Mouse (Mus musculus) ES-E14 (cell line): ENCODE results near the gene Hoxb2. TPM values are rescaled to one million over a fixed set of nuclear protein-coding genes. Genes with fewer than 3 reads are reported as not detected.

Experiments
- DNase-seq: peaks from one replicate; pipeline ENCODE4 v3.0.0-alpha.2; 2013; ENCODE audit warnings: low read depth, low spot score
- H3K27ac ChIP-seq: 2 replicates; pipeline ENCODE4 v1.5.1; 2012; ENCODE audit warnings: low read depth, mild to moderate bottlenecking, low read length, moderate library complexity, mixed read lengths; ENCODE audit not compliant: poor library complexity, insufficient read depth, severe bottlenecking
- H3K36me3 ChIP-seq: 2 replicates; pipeline ENCODE4 v1.6.1; 2012; ENCODE audit warnings: mild to moderate bottlenecking, low read length, moderate library complexity, mixed read lengths; ENCODE audit not compliant: control insufficient read depth, poor library complexity, insufficient read depth, severe bottlenecking
- H3K4me1 ChIP-seq, 2 experiments: fragments of 150-350 bp in 1 of 2; sonication (generic) in 1 of 2; 2 replicates each; pipeline ENCODE4 v1.6.1; 2012; ENCODE audit warnings: low read length in 2 of 2, mild to moderate bottlenecking in 1 of 2, mixed read lengths in 1 of 2; ENCODE audit not compliant: control insufficient read depth in 2 of 2, insufficient read depth in 2 of 2, poor library complexity in 1 of 2
- H3K4me3 ChIP-seq, 2 experiments: fragments of 150-350 bp in 1 of 2; sonication (generic) in 1 of 2; 2 replicates each; pipeline ENCODE4 v1.5.1; 2012; ENCODE audit warnings: low read length in 2 of 2, low read depth in 1 of 2, mild to moderate bottlenecking in 1 of 2, mixed read lengths in 1 of 2; ENCODE audit not compliant: insufficient read depth in 1 of 2, poor library complexity in 1 of 2, severe bottlenecking in 1 of 2
- H3K9ac ChIP-seq: 2 replicates; pipeline ENCODE4 v1.6.1; 2012; ENCODE audit warnings: low read depth, mild to moderate bottlenecking, low read length, mixed read lengths; ENCODE audit not compliant: poor library complexity, insufficient read depth, severe bottlenecking
- H3K9me3 ChIP-seq: fragments of 150-350 bp; sonication (generic); 2 replicates; pipeline ENCODE4 v1.6.1; 2012; ENCODE audit warnings: low read depth, mild to moderate bottlenecking, low read length; ENCODE audit not compliant: control insufficient read depth, insufficient read depth
- CHD2 ChIP-seq: IDR thresholded peaks from 2 replicates; pipeline ENCODE4 v1.6.1; 2014; ENCODE audit warnings: mild to moderate bottlenecking, low read depth, low read length, inconsistent platforms
- HCFC1 ChIP-seq: IDR thresholded peaks from 2 replicates; pipeline ENCODE4 v1.6.1; 2012; ENCODE audit warnings: low read length, inconsistent platforms, borderline replicate concordance; ENCODE audit not compliant: insufficient read depth
- MAFK ChIP-seq: IDR thresholded peaks from 2 replicates; pipeline ENCODE4 v1.6.1; 2014; ENCODE audit warnings: mild to moderate bottlenecking, low read depth, low read length, inconsistent platforms; ENCODE audit not compliant: insufficient read depth
- ZC3H11A ChIP-seq: IDR thresholded peaks from 2 replicates; pipeline ENCODE4 v1.6.1; 2012; ENCODE audit warnings: low read depth, mild to moderate bottlenecking, inconsistent platforms, low read length, borderline replicate concordance
- ZNF384 ChIP-seq: IDR thresholded peaks from 2 replicates; pipeline ENCODE4 v1.6.1; 2012; ENCODE audit warnings: low read depth, low read length, inconsistent platforms
- in situ Hi-C, 2 experiments: fragments of 600-800 bp; cut with MboI; formaldehyde crosslinking; loops; one replicate each; pipeline ENCODE4 v1.15.1; 2025; ENCODE audit warnings: low sequenced_read_pairs in 2 of 2, inconsistent platforms in 1 of 2; ENCODE audit not compliant: unreplicated experiment in 2 of 2
- total RNA-seq: library from RNA; depleted of rRNA; stranded (reverse); fragments of 300-350 nt; gene quantifications from 2 replicates; pipeline ENCODE4 v1.2.3, GENCODE M21; 2012

The Hoxb2 gene
- total RNA-seq, 1 experiment, result 0.62 TPM

DNA sequence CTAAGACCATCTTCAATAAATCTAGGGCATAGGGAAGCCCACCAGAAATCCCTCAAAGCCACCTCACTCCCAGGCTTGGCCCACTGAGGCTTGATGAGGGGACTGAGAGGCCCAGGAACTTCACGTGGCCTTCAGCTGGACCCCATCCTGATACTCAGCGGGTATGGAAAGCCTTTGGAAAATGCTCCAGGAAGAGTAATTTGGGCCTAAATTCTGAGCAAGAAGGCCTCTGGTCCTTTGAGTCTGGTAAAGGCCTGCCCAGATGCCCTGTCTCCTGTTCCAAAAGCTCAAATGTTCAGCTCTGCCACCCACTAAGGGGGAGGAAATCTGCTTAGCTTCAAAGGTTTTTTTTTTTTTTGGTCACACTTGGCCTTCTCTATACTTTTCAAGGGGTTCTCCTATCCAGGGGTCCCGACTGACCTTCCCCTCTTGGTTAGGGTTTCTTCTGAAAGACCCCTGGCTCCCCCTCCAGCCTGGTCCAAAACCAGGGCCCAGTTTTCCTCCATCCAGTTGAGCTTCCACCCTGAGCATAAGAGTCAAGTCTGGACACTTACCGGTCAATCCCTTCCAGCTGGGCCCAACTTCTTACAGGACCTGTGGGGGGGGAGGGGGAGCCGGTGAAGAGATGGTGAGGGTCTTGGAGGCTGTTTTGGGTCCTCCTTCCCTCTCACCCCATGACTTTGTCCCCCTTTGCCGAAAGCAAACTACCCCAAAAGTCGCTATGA lies 44.0 kb upstream of the Hoxb2 start:
- Histone ChIP-seq H3K4me1 (peaks cover 0 to 3% of the 10 kb centered on the region in 2 experiments; a peak in 1 of 4 replicates), H3K4me3 (no peak overlapping the region), H3K9ac (no peak overlapping the region), H3K9me3 (no peaks in the 10 kb centered on the region), H3K36me3 (no peaks in the 10 kb centered on the region), H3K27ac (no peak overlapping the region)
- TF ChIP-seq CHD2 (no peak), ZNF384 (no peak), MAFK (no peak), ZC3H11A (no peak), HCFC1 (no peak)
- in situ Hi-C loops, result loop anchor here in 1 of 2 experiments (10.0 kb wide), 1 partner anchor 248 kb away; no protein-coding TSS in a partner anchor
- no peak for DNase-seq

DNA sequence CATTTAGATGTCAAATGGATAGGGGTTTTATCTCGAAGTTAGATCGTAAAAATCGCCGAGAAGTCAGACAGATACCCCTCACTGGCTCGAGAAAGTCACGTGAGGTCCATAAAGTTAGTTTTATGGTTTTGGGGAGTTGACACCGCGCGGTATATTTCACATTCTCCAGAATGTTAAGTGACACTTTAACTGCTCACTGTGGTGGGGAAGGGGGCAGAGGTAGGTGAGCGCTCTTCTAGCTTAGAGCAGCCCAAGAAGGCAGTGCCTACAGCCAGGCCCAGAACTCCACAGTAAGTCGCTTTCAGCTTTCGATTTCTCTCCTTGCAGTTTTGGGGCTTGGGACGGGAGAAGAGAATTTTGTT lies 43.4 kb upstream of the Hoxb2 start:
- Histone ChIP-seq H3K9me3 (no peaks in the 10 kb centered on the region), H3K4me1 (peaks cover 0 to 4% of the 10 kb centered on the region in 2 experiments; a peak in 2 of 4 replicates), H3K4me3 (no peak overlapping the region), H3K36me3 (no peaks in the 10 kb centered on the region), H3K9ac (no peak overlapping the region), H3K27ac (no peak overlapping the region)
- TF ChIP-seq ZNF384 (no peak), HCFC1 (no peak), MAFK (no peak), CHD2 (no peak), ZC3H11A (no peak)
- DNase-seq, result no peak
- in situ Hi-C loops, result loop anchor here in 1 of 2 experiments (10.0 kb wide), 1 partner anchor 248 kb away; no protein-coding TSS in a partner anchor

DNA sequence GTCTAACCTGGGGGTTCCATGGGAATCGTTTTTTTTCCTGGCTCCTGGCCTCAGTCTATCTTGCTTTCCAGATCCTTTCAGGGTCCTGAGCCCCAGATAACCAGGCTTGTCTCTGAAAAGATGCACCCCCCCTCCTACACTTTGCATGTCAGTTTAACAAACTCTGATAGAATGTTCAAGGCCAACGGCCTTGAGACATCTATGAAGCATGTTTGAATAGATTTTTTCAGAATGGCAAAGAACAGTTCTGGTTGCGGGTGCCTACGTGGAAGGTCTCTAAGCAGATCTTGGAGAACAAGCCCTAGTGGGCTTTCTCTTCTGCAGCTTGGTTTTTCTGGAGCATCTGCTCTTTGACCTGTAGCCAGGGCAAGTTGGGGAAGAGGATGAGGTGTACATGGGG lies 41.6 kb upstream of the Hoxb2 start:
- no peak overlapping the region for H3K9ac ChIP-seq
- TF ChIP-seq MAFK (no peak), ZC3H11A (no peak), HCFC1 (no peak), CHD2 (no peak)
- peaks cover 0 to 8% of the 10 kb centered on the region in 2 experiments; a peak in 2 of 4 replicates for H3K4me1 ChIP-seq
- H3K4me3 ChIP-seq, result no peak overlapping the region
- H3K27ac ChIP-seq, result no peak overlapping the region
- H3K36me3 ChIP-seq, result no peaks in the 10 kb centered on the region
- in situ Hi-C loops, result loop anchor here in 1 of 2 experiments (10.0 kb wide), 1 partner anchor 246 kb away; no protein-coding TSS in a partner anchor
- no peak for DNase-seq
- H3K9me3 ChIP-seq, result no peaks in the 10 kb centered on the region

DNA sequence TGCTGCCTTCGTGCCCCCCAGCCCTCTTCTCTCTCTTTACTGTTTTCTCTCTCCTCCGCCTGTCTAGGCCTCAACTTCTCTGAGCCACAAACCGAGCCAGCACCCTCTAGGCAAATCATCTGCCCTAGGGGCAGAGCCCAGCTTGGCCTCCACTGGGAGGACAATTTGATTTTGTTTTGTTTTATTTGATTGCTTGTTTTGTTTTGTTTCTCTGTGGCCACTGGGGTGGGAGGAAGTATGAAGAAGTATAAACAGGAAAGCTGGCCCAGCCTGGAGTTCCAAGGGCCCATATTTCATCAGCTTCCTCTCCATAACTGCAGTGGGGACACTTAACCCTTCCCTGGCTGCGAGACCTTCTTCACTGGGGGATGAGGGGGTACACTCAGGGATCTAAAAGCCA lies 41.0 kb upstream of the Hoxb2 start:
- no peak for TF ChIP-seq HCFC1
- TF ChIP-seq ZC3H11A, result no peak
- no peak for TF ChIP-seq ZNF384
- no peak for TF ChIP-seq MAFK
- TF ChIP-seq CHD2, result no peak
- Histone ChIP-seq H3K27ac (no peak overlapping the region), H3K9me3 (no peaks in the 10 kb centered on the region), H3K9ac (no peak overlapping the region), H3K36me3 (no peaks in the 10 kb centered on the region), H3K4me1 (peaks cover 0 to 6% of the 10 kb centered on the region in 2 experiments; a peak in 2 of 4 replicates), H3K4me3 (no peak overlapping the region)
- in situ Hi-C loops, result loop anchor here in 1 of 2 experiments (10.0 kb wide), 1 partner anchor 246 kb away; no protein-coding TSS in a partner anchor
- DNase-seq, result no peak
